Mouse (Mus musculus): ENCODE data around the gene Stk40.

DNA sequence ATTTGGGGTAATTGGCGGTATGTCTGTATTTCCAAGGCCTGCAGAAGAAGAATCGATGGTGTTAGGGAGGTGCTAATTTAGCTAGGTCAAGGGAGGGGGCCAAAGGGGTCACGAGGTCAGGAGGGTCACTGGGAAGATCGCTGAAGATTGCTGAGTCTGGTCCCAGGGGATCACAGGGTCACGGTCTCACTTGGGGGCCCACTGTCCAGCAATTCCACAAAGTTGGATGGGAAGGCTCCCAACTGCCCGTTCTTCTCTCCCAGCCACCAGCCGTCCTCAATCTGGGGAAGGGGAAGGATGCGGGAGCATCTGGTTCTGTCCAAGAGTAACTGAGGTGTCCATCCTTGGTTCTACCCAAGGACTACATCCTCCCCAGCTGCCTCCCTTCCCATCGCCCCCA lies 58.2 kb downstream of the Stk40 start:
- TF ChIP-seq CTCF (IDR thresholded peaks at IDR 0.05; ENCODE audit: control insufficient read depth, insufficient read depth, insufficient replicate concordance, low read depth, low read length) (no peak), POLR2A (IDR thresholded peaks at IDR 0.05; ENCODE audit: control insufficient read depth, low read depth, low read length) (no peak)
